Mouse (Mus musculus) liver, embryonic 16.5 days (tissue): ENCODE data around the gene 1700067P10Rik. TPM values are rescaled to one million over a fixed set of nuclear protein-coding genes. Genes with fewer than 3 reads are reported as not detected.

Experiments
- ATAC-seq: fragments of 200-750 bp; cut with Nextera tagmentation; 2 replicates; pipeline ENCODE4 v1.8.0; 2017; ENCODE audit warnings: low read depth, mild to moderate bottlenecking, moderate number of reproducible peaks, moderate library complexity
- H3K27ac ChIP-seq: fragments of 300-500 bp; sonication (generic); 2 replicates; pipeline ENCODE4 v1.5.1; 2014; ENCODE audit warnings: mild to moderate bottlenecking, low read length
- H3K27me3 ChIP-seq: fragments of 300-500 bp; sonication (generic); 2 replicates; pipeline ENCODE4 v1.6.1; 2014; ENCODE audit warnings: low read depth, low read length, mixed read lengths; ENCODE audit not compliant: control insufficient read depth, insufficient read depth
- H3K36me3 ChIP-seq: fragments of 300-500 bp; sonication (generic); 2 replicates; pipeline ENCODE4 v1.6.1; 2014; ENCODE audit warnings: mild to moderate bottlenecking; ENCODE audit not compliant: control insufficient read depth, insufficient read depth
- H3K4me1 ChIP-seq: fragments of 300-500 bp; sonication (generic); 2 replicates; pipeline ENCODE4 v1.6.1; 2014; ENCODE audit warnings: low read depth, low read length, mixed read lengths; ENCODE audit not compliant: control insufficient read depth
- H3K4me2 ChIP-seq: fragments of 300-500 bp; sonication (generic); 2 replicates; pipeline ENCODE4 v1.6.1; 2014; ENCODE audit warnings: low read depth, low read length, mixed read lengths
- H3K4me3 ChIP-seq: fragments of 300-500 bp; sonication (generic); 2 replicates; pipeline ENCODE4 v1.5.1; 2014; ENCODE audit warnings: low read depth, mild to moderate bottlenecking, low read length
- H3K9ac ChIP-seq: fragments of 300-500 bp; sonication (generic); 2 replicates; pipeline ENCODE4 v1.6.1; 2014; ENCODE audit warnings: low read depth, low read length
- H3K9me3 ChIP-seq: fragments of 300-500 bp; sonication (generic); replicated peaks from 2 replicates; pipeline ENCODE4 v1.6.1; 2016; ENCODE audit warnings: low read length; ENCODE audit not compliant: control insufficient read depth
- WGBS: fragments of 180-500 bp; shearing (Covaris S2); extraction: QIAGEN DNeasy Blood & Tissue Kit; methylation state at CpG from one replicate; pipeline ENCODE4 v1.1.7; 2014; ENCODE audit not compliant: insufficient replicate concordance; 5-methylcytosine and 5-hydroxymethylcytosine counted together
- polyA plus RNA-seq: library from polyadenylated mRNA; unstranded; fragments of >200 nt; fragmentation: Nextera tagmentation; extraction: Ambion mirVana; gene quantifications from 2 replicates; pipeline ENCODE4 v1.2.1, GENCODE M21; 2015

1700067P10Rik gene
- polyA plus RNA-seq, 1 experiment from 2014 or later = not detected

GRCm38 (mm10) chr17:48100441-48101417 lies 11.6 kb downstream of the 1700067P10Rik start:
- H3K9me3 ChIP-seq = no peaks in the 10 kb centered on the region
- H3K27me3 ChIP-seq = peaks cover 48% of the 10 kb centered on the region
- peak overlapping the region; percentile 51 for H3K4me2 ChIP-seq
- WGBS = 10% methylated on average over 21 of the region's 21 CpGs
- H3K27ac ChIP-seq = no peak overlapping the region
- H3K4me1 ChIP-seq = peaks cover 14% of the 10 kb centered on the region; the same call in 1 of the 2 replicates
- peak; percentile 33; the same call in 1 of the 2 replicates for ATAC-seq
- no peak overlapping the region for H3K9ac ChIP-seq
- no peaks in the 10 kb centered on the region for H3K36me3 ChIP-seq
- peak overlapping the region; percentile 29; the same call in 1 of the 2 replicates for H3K4me3 ChIP-seq

GRCm38 (mm10) chr17:48107333-48107732 lies 18.2 kb downstream of the 1700067P10Rik start:
- Histone ChIP-seq H3K4me2 (no peak overlapping the region), H3K4me1 (no peaks in the 10 kb centered on the region), H3K9me3 (no peaks in the 10 kb centered on the region), H3K9ac (no peak overlapping the region), H3K4me3 (no peak overlapping the region), H3K27me3 (no peaks in the 10 kb centered on the region), H3K27ac (no peak overlapping the region), H3K36me3 (no peaks in the 10 kb centered on the region)
- 48% methylated on average over 4 of the region's 4 CpGs for WGBS
- ATAC-seq = no peak

GRCm38 (mm10) chr17:48107862-48108261 lies 18.7 kb downstream of the 1700067P10Rik start:
- WGBS = 45% methylated on average over 6 of the region's 6 CpGs
- H3K27ac ChIP-seq = no peak overlapping the region
- H3K36me3 ChIP-seq = no peaks in the 10 kb centered on the region
- H3K9me3 ChIP-seq = no peaks in the 10 kb centered on the region
- ATAC-seq = no peak
- H3K27me3 ChIP-seq = no peaks in the 10 kb centered on the region
- no peaks in the 10 kb centered on the region for H3K4me1 ChIP-seq
- H3K4me3 ChIP-seq = no peak overlapping the region
- H3K9ac ChIP-seq = no peak overlapping the region
- no peak overlapping the region for H3K4me2 ChIP-seq

GRCm38 (mm10) chr17:48108520-48108919 lies 19.4 kb downstream of the 1700067P10Rik start:
- no peak for ATAC-seq
- WGBS = 66% methylated on average over 3 of the region's 3 CpGs
- Histone ChIP-seq H3K36me3 (no peaks in the 10 kb centered on the region), H3K4me1 (no peaks in the 10 kb centered on the region), H3K27me3 (no peaks in the 10 kb centered on the region), H3K4me3 (no peak overlapping the region), H3K9ac (no peak overlapping the region), H3K9me3 (no peaks in the 10 kb centered on the region), H3K4me2 (no peak overlapping the region), H3K27ac (no peak overlapping the region)

GRCm38 (mm10) chr17:48110547-48111287 lies 21.6 kb downstream of the 1700067P10Rik start:
- Histone ChIP-seq H3K4me1 (no peaks in the 10 kb centered on the region), H3K4me2 (no peak overlapping the region), H3K4me3 (no peak overlapping the region), H3K27ac (no peak overlapping the region), H3K27me3 (no peaks in the 10 kb centered on the region), H3K36me3 (no peaks in the 10 kb centered on the region), H3K9ac (no peak overlapping the region), H3K9me3 (no peaks in the 10 kb centered on the region)
- WGBS = 37% methylated on average over 8 of the region's 8 CpGs
- no peak for ATAC-seq

- H3K36me3 ChIP-seq = no peaks in the 10 kb centered on the region
- no peak overlapping the region for H3K27ac ChIP-seq
- 23% methylated on average over 1 of the region's 1 CpGs for WGBS
- H3K4me1 ChIP-seq = no peaks in the 10 kb centered on the region; the same call in 1 of the 2 replicates
- no peaks in the 10 kb centered on the region for H3K27me3 ChIP-seq
- H3K4me3 ChIP-seq = no peak overlapping the region
- H3K4me2 ChIP-seq = no peak overlapping the region
- no peak for ATAC-seq
- no peaks in the 10 kb centered on the region for H3K9me3 ChIP-seq
- H3K9ac ChIP-seq = no peak overlapping the region
Observed at GRCm38 (mm10) chr17:48118570-48118969, 29.5 kb downstream of the 1700067P10Rik start.

- WGBS = 12% methylated on average over 3 of the region's 3 CpGs
Observed at GRCm38 (mm10) chr17:48119656-48120055, 30.5 kb downstream of the 1700067P10Rik start.

GRCm38 (mm10) chr17:48120456-48120855 lies 31.3 kb downstream of the 1700067P10Rik start:
- Histone ChIP-seq H3K9ac (no peak overlapping the region), H3K27ac (no peak overlapping the region), H3K27me3 (no peaks in the 10 kb centered on the region), H3K36me3 (no peaks in the 10 kb centered on the region), H3K9me3 (no peaks in the 10 kb centered on the region), H3K4me2 (no peak overlapping the region), H3K4me1 (no peaks in the 10 kb centered on the region; the same call in 1 of the 2 replicates), H3K4me3 (no peak overlapping the region)
- WGBS = 83% methylated on average over 20 of the region's 20 CpGs
- no peak for ATAC-seq

More at GRCm38 (mm10) chr17:48119656-48120055, 30.5 kb downstream of the 1700067P10Rik start:
- no peak for ATAC-seq
- H3K9me3 ChIP-seq = no peaks in the 10 kb centered on the region
- no peaks in the 10 kb centered on the region; the same call in 1 of the 2 replicates for H3K4me1 ChIP-seq
- no peak overlapping the region for H3K4me2 ChIP-seq
- no peaks in the 10 kb centered on the region for H3K36me3 ChIP-seq
- no peak overlapping the region for H3K4me3 ChIP-seq
- H3K27me3 ChIP-seq = no peaks in the 10 kb centered on the region
- H3K9ac ChIP-seq = no peak overlapping the region
- no peak overlapping the region for H3K27ac ChIP-seq
